10 mouse cellular contexts compared by ENCODE assay signal in genomic region chr3:105003960-105004463, GRCm38 (mm10). TPM values are rescaled to one million over a fixed set of nuclear protein-coding genes. Genes with fewer than 3 reads are reported as not detected.
DNase-seq lines count a peak whose midpoint lies in the region; ATAC-seq and TF ChIP-seq lines count a peak whose summit lies in the region.
"Had no signal": no experiment of that assay in that cellular context is flagged by ENCODE, and none has a peak within 500 bp of the region (broad histone marks: within the 10 kb centered on the region; RNA-seq: fewer than 3 reads in every experiment).

No protein-coding gene starts in this region.

- no peak overlapping the region for H3K9ac ChIP-seq in midbrain, embryonic 14.5 days (replicated peaks; ENCODE audit: low read length)
- H3K9ac ChIP-seq: liver, embryonic 12.5 days had no signal

- no peak for DNase-seq in frontal cortex, postnatal 10 days (ENCODE audit: low spot score in 2 of 2)
- DNase-seq in brain, embryonic 14.5 days (ENCODE audit: low read depth), result peak; percentile 77
- peak; percentile 82 for DNase-seq in layer of hippocampus, adult 9-11 months
- DNase-seq in midbrain, embryonic 14.5 days, result peak; percentile 68
- DNase-seq in adrenal gland, adult 8-10 months, result no peak
- DNase-seq in Muller cell, postnatal 12 days (ENCODE audit: inconsistent ontology term), result no peak
- DNase-seq: kidney, adult 2 months had no signal

- no peak for TF ChIP-seq CTCF in brain, embryonic 14.5 days (IDR thresholded peaks at IDR 0.05; ENCODE audit: borderline replicate concordance, extremely low read depth, insufficient read depth, insufficient read length)

- no peak overlapping the region for H3K4me2 ChIP-seq in midbrain, embryonic 14.5 days (ENCODE audit: low read length)
- H3K4me2 ChIP-seq: liver, embryonic 12.5 days had no signal

- peaks cover 74% of the 10 kb centered on the region for H3K36me3 ChIP-seq in midbrain, embryonic 14.5 days (ENCODE audit: control insufficient read depth, insufficient read depth, low read length)
- H3K36me3 ChIP-seq: liver, embryonic 12.5 days had no signal

- peak; percentile 93 for ATAC-seq in frontal cortex, adult (ENCODE audit: low TSS enrichment)
- no peak; the same call in 1 of the 2 replicates for ATAC-seq in midbrain, embryonic 14.5 days (ENCODE audit: low FRiP score, low TSS enrichment)
- no peak for ATAC-seq in granulocyte monocyte progenitor cell, adult 5-6 weeks (replicated peaks; ENCODE audit: poor library complexity, severe bottlenecking)
- ATAC-seq: liver, embryonic 12.5 days had no signal

- no peak overlapping the region for H3K4me3 ChIP-seq in midbrain, embryonic 14.5 days (replicated peaks; ENCODE audit: low read depth, low read length)
- H3K4me3 ChIP-seq: liver, embryonic 12.5 days had no signal

- peaks cover 13% of the 10 kb centered on the region for H3K4me1 ChIP-seq in midbrain, embryonic 14.5 days (ENCODE audit: control insufficient read depth, insufficient read depth, low read length)
- H3K4me1 ChIP-seq: liver, embryonic 12.5 days had no signal

- WGBS in midbrain, embryonic 14.5 days, result 10% methylated on average over 14 of the region's 14 CpGs

- H3K27me3 ChIP-seq in midbrain, embryonic 14.5 days (ENCODE audit: control insufficient read depth, insufficient read depth, low read length), result no peaks in the 10 kb centered on the region

- H3K27ac ChIP-seq in midbrain, embryonic 14.5 days (replicated peaks; ENCODE audit: low read depth, low read length), result peak overlapping the region; percentile 55; the same call in 1 of the 2 replicates
- H3K27ac ChIP-seq: liver, embryonic 12.5 days had no signal

- TF ChIP-seq POLR2A in brain, embryonic 14.5 days (IDR thresholded peaks at IDR 0.05; ENCODE audit: borderline replicate concordance, extremely low read depth, insufficient read depth, insufficient read length, poor library complexity, severe bottlenecking), result no peak

- H3K9me3 ChIP-seq in midbrain, embryonic 14.5 days (ENCODE audit: control insufficient read depth, low read length), result no peaks in the 10 kb centered on the region
- H3K9me3 ChIP-seq: liver, embryonic 12.5 days had no signal

RNA-seq across cellular contexts. Expression of gene Wnt2b, which starts 42.3 kb away (rescaled TPM):
- 1.8 and 3.0 TPM in 2 replicates for polyA plus RNA-seq in brain, embryonic 14.5 days (2012; rRNA removed)
- 0.65 and 0.93 TPM in 2 replicates for polyA plus RNA-seq in midbrain, embryonic 14.5 days (2014; fragmentation: Nextera tagmentation; extraction: Ambion mirVana)
- 10 to 100 TPM; 21.8 to 30.9 (median 26.2) TPM for total RNA-seq in adrenal gland, adult 8-10 months (2022)
- not detected in 2 replicates for total RNA-seq in granulocyte monocyte progenitor cell, adult 5-6 weeks (2014; fragmentation: Nextera tagmentation)
- total RNA-seq in granulocyte monocyte progenitor cell, adult 5-6 weeks (2017), result not detected in 2 replicates

RNA-seq across cellular contexts. Expression of gene Cttnbp2nl, which starts 48.9 kb away (rescaled TPM):
- polyA plus RNA-seq in brain, embryonic 14.5 days (2012; rRNA removed), result 12.1 and 28.8 TPM in 2 replicates
- polyA plus RNA-seq in midbrain, embryonic 14.5 days (2014; fragmentation: Nextera tagmentation; extraction: Ambion mirVana), result 36.5 and 59.7 TPM in 2 replicates
- total RNA-seq in adrenal gland, adult 8-10 months (2022), result 10 to 100 TPM; 15.7 to 29.3 (median 20.8) TPM
- 1.8 TPM in 1 of 2 replicates, not detected in the other for total RNA-seq in granulocyte monocyte progenitor cell, adult 5-6 weeks (2014; fragmentation: Nextera tagmentation)
- total RNA-seq in granulocyte monocyte progenitor cell, adult 5-6 weeks (2017), result 0.78 TPM in 1 of 2 replicates, not detected in the other

Comparison
In these comparisons a context has a peak if more than half of its experiments do, and no peak if none do; other contexts are left out.
1. DNase-seq: peak in brain, embryonic 14.5 days (single experiment), layer of hippocampus, adult 9-11 months (single experiment) and midbrain, embryonic 14.5 days (single experiment); none in frontal cortex, postnatal 10 days (0 of 2), adrenal gland, adult 8-10 months (single experiment) and Muller cell, postnatal 12 days (single experiment).
2. RNA of gene Wnt2b, which starts 42.3 kb away (total RNA-seq): 21.8 to 30.9 TPM in adrenal gland, adult 8-10 months; not detected in granulocyte monocyte progenitor cell, adult 5-6 weeks; every median in the first group is over 10 times any median in the second.
3. RNA of gene Cttnbp2nl, which starts 48.9 kb away (total RNA-seq): 15.7 to 29.3 TPM in adrenal gland, adult 8-10 months; 0.78 to 1.8 TPM in granulocyte monocyte progenitor cell, adult 5-6 weeks; every median in the first group is over 4 times any median in the second.